Mouse (Mus musculus): ENCODE results near the gene Fads6. TPM values are rescaled to one million over a fixed set of nuclear protein-coding genes. Genes with fewer than 3 reads are reported as not detected.

Fads6 gene
- polyA plus RNA-seq, 1 experiment from 2014 or later: 0.43 TPM

DNA sequence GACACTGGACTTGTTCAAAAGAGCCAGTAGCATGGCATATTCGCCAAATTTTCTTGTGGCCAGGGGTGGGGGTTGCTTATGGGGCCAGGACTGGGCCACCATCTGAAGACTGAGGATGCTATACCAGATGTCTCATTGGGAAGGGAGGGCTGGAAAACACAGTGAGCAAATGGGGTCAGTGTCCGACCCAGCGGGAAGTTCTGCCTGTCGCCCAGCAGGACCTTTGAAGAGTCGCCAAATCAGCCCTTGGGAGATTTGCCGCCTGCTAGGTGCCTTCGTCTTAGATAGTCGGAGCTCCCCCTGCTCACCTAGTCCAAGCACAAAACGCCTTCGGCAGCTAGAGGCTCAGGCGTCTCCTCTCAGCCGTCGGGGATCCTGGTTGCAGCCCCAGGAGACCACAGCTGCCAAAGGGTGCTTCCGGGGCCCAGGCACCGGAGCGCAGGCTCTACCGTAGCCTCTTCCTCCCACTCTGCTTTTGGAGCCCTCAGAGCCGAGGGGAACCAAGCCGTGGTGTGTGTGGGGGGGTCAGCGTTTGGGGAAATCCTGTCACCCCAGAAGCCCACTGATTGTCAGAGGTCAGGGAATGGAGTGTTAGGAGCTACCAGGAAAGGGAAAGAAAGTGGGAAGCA lies 31.6 kb downstream of the Fads6 start:
- no peak overlapping the region for H3K9ac ChIP-seq (replicated peaks)
- peaks cover 30% of the 10 kb centered on the region for H3K4me1 ChIP-seq (replicated peaks)
- peaks cover 88% of the 10 kb centered on the region for H3K27me3 ChIP-seq
- H3K36me3 ChIP-seq: peaks cover 21% of the 10 kb centered on the region
- H3K27ac ChIP-seq: no peak overlapping the region
- no peak overlapping the region for H3K4me3 ChIP-seq (replicated peaks)
- ATAC-seq: no peak
- no peaks in the 10 kb centered on the region for H3K9me3 ChIP-seq
- peak overlapping the region; percentile 54; the same call in 1 of the 2 replicates for H3K4me2 ChIP-seq (replicated peaks)
- WGBS: 3% methylated on average over 20 of the region's 20 CpGs

DNA sequence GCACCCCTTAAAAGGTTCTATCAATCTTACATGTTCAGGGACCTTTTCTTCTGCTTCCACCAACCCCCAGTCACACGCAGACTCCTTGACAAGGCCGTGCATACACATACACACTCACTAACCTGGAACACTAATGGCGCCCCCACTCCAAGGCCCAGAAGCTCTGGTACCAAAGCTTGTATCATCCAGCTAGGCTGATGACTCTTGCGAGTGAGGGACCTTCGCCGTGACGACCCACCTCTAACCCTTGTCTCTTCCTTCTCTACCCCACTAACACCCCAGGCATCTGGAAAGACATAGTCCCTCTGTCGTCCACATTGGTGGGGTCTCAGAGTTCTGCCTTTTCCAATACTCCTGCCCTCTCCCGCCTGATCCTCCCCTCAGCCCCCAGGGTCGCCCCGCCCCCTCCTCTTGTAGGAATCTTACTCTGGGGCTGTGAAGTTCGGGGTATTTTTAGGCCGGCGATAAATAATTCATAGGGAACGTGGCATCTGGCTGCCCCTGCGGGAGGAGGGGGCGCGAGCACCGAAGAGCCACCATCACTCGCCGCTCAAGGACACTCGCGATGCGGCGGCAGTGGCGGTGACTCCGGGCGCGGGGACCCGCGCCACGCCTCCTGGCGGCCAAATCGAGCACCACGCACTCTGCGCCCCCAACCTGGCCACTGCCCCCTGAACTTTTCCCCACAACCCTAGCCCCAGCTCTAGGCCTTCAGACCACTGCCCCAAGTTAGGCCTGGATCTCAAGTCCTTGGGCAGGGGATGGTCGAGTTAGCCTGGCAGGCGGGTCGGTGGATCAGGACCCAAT lies 32.4 kb downstream of the Fads6 start:
- no peaks in the 10 kb centered on the region for H3K9me3 ChIP-seq
- peak overlapping the region; percentile 24 for H3K4me3 ChIP-seq (replicated peaks)
- WGBS: 6% methylated on average over 39 of the region's 39 CpGs
- no peak overlapping the region for H3K27ac ChIP-seq
- ATAC-seq: 0 out of 2 replicates have a peak, but pooled peaks have one; percentile 34
- peak overlapping the region; percentile 51 for H3K4me2 ChIP-seq (replicated peaks)
- H3K27me3 ChIP-seq: peaks cover 96% of the 10 kb centered on the region
- H3K9ac ChIP-seq (replicated peaks): no peak overlapping the region
- H3K4me1 ChIP-seq (replicated peaks): peaks cover 26% of the 10 kb centered on the region
- H3K36me3 ChIP-seq: peaks cover 21% of the 10 kb centered on the region

GRCm38 (mm10) chr11:115264136-115264861 lies 33.2 kb downstream of the Fads6 start:
- no peak for ATAC-seq
- H3K4me2 ChIP-seq (replicated peaks): no peak overlapping the region
- no peak overlapping the region for H3K9ac ChIP-seq (replicated peaks)
- WGBS: 68% methylated on average over 7 of the region's 7 CpGs
- H3K4me1 ChIP-seq (replicated peaks): peaks cover 25% of the 10 kb centered on the region
- H3K9me3 ChIP-seq: no peaks in the 10 kb centered on the region
- H3K27ac ChIP-seq: no peak overlapping the region
- peaks cover 99% of the 10 kb centered on the region for H3K27me3 ChIP-seq
- no peak overlapping the region for H3K4me3 ChIP-seq (replicated peaks)
- peaks cover 17% of the 10 kb centered on the region for H3K36me3 ChIP-seq

DNA sequence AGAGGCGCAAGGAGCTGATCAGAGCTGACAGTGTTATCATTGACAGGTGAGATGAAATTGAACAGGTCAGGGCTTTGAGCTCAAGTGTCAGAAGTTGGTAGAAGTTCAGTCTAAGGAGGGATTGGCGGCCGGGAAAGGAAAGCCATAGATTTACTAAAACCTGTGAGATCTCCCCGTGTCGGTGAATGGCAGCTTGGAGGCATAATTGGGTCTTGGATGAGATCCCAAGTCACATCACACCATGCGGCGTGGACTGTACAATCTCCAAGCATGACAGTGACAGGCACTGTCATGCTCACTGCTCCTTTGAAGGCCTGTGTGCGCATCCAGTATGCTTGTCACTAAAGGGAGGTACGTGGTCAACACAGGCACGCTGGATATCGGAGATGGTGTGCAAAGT lies 34.5 kb downstream of the Fads6 start:
- H3K27ac ChIP-seq: no peak overlapping the region
- no peak overlapping the region for H3K4me3 ChIP-seq (replicated peaks)
- peaks cover 29% of the 10 kb centered on the region for H3K4me1 ChIP-seq (replicated peaks)
- peaks cover 3% of the 10 kb centered on the region for H3K36me3 ChIP-seq
- WGBS: 82% methylated on average over 11 of the region's 11 CpGs
- no peak for ATAC-seq
- no peak overlapping the region for H3K9ac ChIP-seq (replicated peaks)
- no peaks in the 10 kb centered on the region for H3K9me3 ChIP-seq
- no peak overlapping the region for H3K4me2 ChIP-seq (replicated peaks)
- peaks cover 99% of the 10 kb centered on the region for H3K27me3 ChIP-seq

GRCm38 (mm10) chr11:115259134-115259533 lies 38.3 kb downstream of the Fads6 start:
- Histone ChIP-seq H3K4me3 (replicated peaks) (no peak overlapping the region), H3K36me3 (no peaks in the 10 kb centered on the region)

DNA sequence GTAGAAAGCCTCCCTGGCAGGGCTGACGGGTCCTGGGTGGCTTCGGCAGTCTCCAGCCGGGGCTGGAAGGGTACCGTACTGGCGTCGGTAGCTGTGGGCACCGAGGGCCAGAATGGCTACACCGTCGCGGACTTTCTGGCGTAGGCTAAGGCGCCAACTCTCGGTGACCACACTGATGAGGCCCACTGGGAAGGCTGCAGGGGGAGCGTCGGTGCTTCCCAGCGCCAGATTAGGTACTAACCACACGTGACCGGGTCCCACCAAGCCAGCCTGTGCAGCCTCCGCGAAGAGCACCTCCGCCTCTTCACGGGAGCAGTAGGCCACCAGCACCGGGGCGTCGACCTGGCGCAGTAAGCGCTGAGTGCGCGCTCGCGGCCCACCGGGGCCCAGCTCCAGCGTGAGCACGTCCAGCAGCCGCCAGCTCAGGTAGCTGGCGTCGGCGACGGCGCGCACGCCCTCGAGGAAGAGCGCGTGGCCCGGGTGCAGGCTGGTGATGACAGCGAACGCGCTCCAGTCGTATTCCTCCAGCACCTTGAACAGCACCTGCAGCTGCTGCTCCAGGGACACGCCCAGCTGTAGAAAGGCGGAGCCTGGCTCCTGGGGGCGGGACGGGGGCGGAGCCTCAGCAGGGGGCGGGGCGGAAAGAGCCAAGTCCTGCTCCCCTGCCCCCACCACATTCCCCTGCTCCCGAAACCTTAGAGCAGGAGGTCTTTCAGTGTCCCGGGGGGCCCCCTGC lies 39.5 kb downstream of the Fads6 start:
- Histone ChIP-seq H3K9me3 (no peaks in the 10 kb centered on the region), H3K36me3 (no peaks in the 10 kb centered on the region), H3K27me3 (peaks cover 95% of the 10 kb centered on the region), H3K4me2 (replicated peaks) (peak overlapping the region; percentile 44), H3K27ac (no peak overlapping the region), H3K4me1 (replicated peaks) (peaks cover 7% of the 10 kb centered on the region), H3K9ac (replicated peaks) (no peak overlapping the region), H3K4me3 (replicated peaks) (peak overlapping the region; percentile 28)
- WGBS: 15% methylated on average over 59 of the region's 59 CpGs
- ATAC-seq: no peak

More at GRCm38 (mm10) chr11:115259134-115259533, 38.3 kb downstream of the Fads6 start:
- H3K4me2 ChIP-seq (replicated peaks): no peak overlapping the region
- no peaks in the 10 kb centered on the region for H3K9me3 ChIP-seq
- H3K27ac ChIP-seq: no peak overlapping the region
- peaks cover 7% of the 10 kb centered on the region for H3K4me1 ChIP-seq (replicated peaks)
- H3K9ac ChIP-seq (replicated peaks): no peak overlapping the region
- H3K27me3 ChIP-seq: peaks cover 98% of the 10 kb centered on the region
- no peak for ATAC-seq
- 78% methylated on average over 4 of the region's 4 CpGs for WGBS

DNA sequence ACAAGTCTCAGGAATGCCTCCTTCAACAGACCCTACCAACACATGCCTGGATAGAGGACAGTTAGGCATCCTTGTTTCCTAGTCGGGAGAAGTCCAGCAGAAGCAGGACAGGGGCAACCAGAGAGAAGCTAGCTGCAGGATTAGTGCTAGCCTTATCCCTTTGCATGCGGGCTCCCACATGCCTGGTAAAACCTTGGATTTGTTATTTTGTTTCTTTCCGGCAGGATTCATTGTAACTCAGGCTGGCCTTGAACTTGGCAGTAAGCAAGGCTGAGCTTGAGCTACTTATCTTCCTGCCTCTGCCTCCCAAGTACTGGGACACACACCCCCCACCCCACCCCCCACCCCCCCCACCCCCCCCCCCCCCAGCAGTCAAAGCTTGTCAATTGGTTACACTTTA lies 46.2 kb downstream of the Fads6 start:
- H3K4me3 ChIP-seq (replicated peaks): no peak overlapping the region
- 54% methylated on average over 3 of the region's 3 CpGs for WGBS
- no peak overlapping the region for H3K27ac ChIP-seq
- no peaks in the 10 kb centered on the region for H3K9me3 ChIP-seq
- peaks cover 42% of the 10 kb centered on the region for H3K4me1 ChIP-seq (replicated peaks)
- H3K4me2 ChIP-seq (replicated peaks): no peak overlapping the region
- H3K36me3 ChIP-seq: no peaks in the 10 kb centered on the region
- H3K9ac ChIP-seq (replicated peaks): no peak overlapping the region
- ATAC-seq: no peak
- peaks cover 90% of the 10 kb centered on the region for H3K27me3 ChIP-seq

DNA sequence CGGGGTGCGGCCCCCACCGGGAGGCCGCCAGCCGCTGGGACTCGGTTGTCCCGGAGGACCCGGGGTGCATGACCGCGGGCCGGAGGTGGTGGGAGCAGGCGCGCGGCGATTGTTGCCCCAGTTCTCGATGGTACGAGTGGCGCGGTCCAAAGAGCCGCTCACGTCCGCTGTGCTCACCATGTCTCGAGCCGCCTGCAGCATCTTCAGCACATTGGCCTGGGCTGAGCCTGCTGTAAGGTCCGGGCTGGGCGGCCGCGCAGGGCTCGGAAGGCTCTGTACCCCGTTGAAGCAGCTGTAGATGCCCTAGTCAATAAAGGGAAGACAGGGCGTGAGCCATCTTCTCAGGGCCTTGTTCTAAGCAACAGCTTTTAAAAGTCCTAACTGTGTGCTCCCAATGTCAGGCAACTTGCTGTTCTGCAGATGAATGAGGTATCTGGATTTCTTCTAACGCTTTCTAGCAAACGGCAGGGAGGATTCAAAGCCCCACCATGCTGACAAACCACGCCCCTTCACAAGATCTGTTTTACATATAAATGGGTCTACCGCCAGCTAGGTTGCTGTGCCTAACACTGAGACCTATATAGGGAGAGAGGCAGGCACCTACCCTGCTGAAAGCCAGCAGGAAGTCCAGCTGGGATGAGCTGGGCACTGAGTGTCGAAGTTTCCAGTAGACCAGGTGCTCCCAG lies 46.9 kb downstream of the Fads6 start:
- peak overlapping the region; percentile 94 for H3K4me2 ChIP-seq (replicated peaks)
- peaks cover 84% of the 10 kb centered on the region for H3K27me3 ChIP-seq
- no peaks in the 10 kb centered on the region for H3K36me3 ChIP-seq
- peak overlapping the region; percentile 67 for H3K9ac ChIP-seq (replicated peaks)
- ATAC-seq: peak; percentile 41; the same call in 1 of the 2 replicates
- peaks cover 49% of the 10 kb centered on the region for H3K4me1 ChIP-seq (replicated peaks)
- H3K9me3 ChIP-seq: no peaks in the 10 kb centered on the region
- H3K27ac ChIP-seq: no peak overlapping the region
- under 1% methylated on average over 27 of the region's 36 CpGs for WGBS
- peak overlapping the region; percentile 50 for H3K4me3 ChIP-seq (replicated peaks)

DNA sequence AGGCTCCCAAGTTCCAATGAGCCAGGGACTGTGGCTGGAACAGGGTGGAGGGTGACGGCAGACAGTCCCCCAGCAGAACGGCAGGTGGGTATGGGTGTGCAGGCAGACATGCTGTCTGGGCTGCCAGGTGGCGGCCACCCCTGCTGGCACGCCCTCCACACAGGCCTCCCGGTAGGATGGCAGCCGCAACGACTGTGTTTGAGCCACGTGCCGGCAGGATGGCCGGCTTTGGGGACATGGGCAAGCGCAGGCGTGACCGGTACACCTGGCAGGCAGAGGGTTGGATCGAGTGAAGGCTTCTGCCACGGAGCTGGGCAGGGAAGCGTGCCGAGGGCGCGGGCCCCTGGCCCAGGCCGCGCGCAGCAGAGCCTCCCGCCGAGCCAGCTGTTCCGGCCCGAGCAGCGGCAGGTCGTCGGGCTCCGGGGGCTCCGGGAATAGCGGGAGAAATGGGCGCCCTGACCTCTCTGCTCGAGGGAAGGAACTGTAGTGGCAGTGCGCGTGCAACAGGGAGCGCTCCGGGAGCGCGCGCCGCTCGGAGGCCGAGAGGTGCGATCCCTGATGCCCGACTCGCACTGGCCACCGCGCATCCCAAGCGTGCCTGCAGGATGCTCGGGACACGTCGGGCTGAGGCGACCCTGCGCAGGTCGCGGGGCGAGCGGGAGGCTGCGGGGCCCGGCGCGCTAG lies 47.6 kb downstream of the Fads6 start:
- H3K4me1 ChIP-seq (replicated peaks): peaks cover 53% of the 10 kb centered on the region
- no peak overlapping the region for H3K27ac ChIP-seq
- peak overlapping the region; percentile 50 for H3K4me3 ChIP-seq (replicated peaks)
- WGBS: 4% methylated on average over 62 of the region's 63 CpGs
- ATAC-seq: no peak; the same call in 1 of the 2 replicates
- peaks cover 5% of the 10 kb centered on the region for H3K36me3 ChIP-seq
- peak overlapping the region; percentile 94 for H3K4me2 ChIP-seq (replicated peaks)
- no peaks in the 10 kb centered on the region for H3K9me3 ChIP-seq
- H3K27me3 ChIP-seq: peaks cover 78% of the 10 kb centered on the region
- H3K9ac ChIP-seq (replicated peaks): peak overlapping the region; percentile 67

DNA sequence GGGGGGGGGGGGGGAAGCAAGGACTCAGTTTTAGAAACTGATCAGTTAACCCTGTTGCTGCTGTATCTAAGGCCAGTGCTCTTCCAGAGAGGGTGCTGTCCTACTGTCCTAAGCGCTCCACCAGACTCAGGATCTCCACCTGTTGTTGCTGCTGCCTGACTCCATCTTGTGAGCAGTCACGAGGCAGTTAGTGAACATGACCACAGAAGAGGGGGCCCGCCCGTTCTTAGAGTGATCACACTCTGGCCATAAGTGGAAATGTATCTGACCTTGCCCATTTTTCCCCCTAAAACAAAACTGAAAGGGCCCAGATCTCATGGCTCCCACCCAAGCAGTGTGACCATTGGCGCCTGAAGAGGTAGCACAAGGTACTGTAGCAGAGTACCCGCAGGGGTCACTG lies 49.5 kb downstream of the Fads6 start:
- H3K4me1 ChIP-seq (replicated peaks): peaks cover 53% of the 10 kb centered on the region
- no peak for ATAC-seq
- WGBS: 69% methylated on average over 6 of the region's 6 CpGs
- no peaks in the 10 kb centered on the region for H3K9me3 ChIP-seq
- H3K4me2 ChIP-seq (replicated peaks): no peak overlapping the region
- H3K36me3 ChIP-seq: peaks cover 23% of the 10 kb centered on the region
- H3K9ac ChIP-seq (replicated peaks): no peak overlapping the region
- no peak overlapping the region for H3K27ac ChIP-seq
- H3K27me3 ChIP-seq: peaks cover 66% of the 10 kb centered on the region
- H3K4me3 ChIP-seq (replicated peaks): no peak overlapping the region

- peaks cover 56% of the 10 kb centered on the region for H3K4me1 ChIP-seq (replicated peaks)
- no peak overlapping the region for H3K27ac ChIP-seq
- H3K9me3 ChIP-seq: no peaks in the 10 kb centered on the region
- H3K4me3 ChIP-seq (replicated peaks): no peak overlapping the region
- 16% methylated on average over 3 of the region's 3 CpGs for WGBS
- no peak overlapping the region for H3K9ac ChIP-seq (replicated peaks)
- peaks cover 59% of the 10 kb centered on the region for H3K27me3 ChIP-seq
- ATAC-seq: no peak
- H3K36me3 ChIP-seq: peaks cover 23% of the 10 kb centered on the region
- H3K4me2 ChIP-seq (replicated peaks): no peak overlapping the region
These were observed 50.2 kb downstream of the Fads6 start for GRCm38 (mm10) chr11:115247240-115247639.
